Mouse (Mus musculus): ENCODE measurements around the gene Fkbp5.
"Not testable (repeated sequence)": the region's sequence is repeated elsewhere in the genome, so short reads cannot be mapped to it uniquely, and the experiment has no call there.

Fkbp5 gene

DNA sequence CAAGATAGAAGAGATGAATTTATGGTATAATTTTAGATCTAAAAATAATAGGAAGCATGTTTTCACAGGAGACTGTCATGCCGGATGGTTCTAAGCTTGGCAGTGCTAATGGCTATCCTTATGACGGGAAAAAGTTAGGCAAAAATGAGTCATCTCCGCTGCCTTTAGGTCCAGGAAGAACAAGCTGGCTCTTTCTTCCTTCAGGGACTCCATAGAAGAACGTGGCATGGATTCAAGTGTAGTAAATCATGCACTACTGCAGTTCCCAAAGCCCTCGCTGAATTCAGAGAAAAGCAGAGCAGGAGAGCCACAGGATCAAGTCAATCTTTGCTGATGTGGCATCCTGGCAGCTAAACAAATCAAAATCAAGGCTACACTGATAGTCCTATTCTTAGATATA, 102.1 kb downstream of the Fkbp5 start:
- no peak for DNase-seq

- DNase-seq: no peak
Observed at GRCm38 (mm10) chr17:28411381-28411960, 105.9 kb downstream of the Fkbp5 start.

GRCm38 (mm10) chr17:28410731-28411130, 106.6 kb downstream of the Fkbp5 start:
- DNase-seq: no peak

GRCm38 (mm10) chr17:28408251-28408918, 108.9 kb downstream of the Fkbp5 start:
- DNase-seq: no peak

DNA sequence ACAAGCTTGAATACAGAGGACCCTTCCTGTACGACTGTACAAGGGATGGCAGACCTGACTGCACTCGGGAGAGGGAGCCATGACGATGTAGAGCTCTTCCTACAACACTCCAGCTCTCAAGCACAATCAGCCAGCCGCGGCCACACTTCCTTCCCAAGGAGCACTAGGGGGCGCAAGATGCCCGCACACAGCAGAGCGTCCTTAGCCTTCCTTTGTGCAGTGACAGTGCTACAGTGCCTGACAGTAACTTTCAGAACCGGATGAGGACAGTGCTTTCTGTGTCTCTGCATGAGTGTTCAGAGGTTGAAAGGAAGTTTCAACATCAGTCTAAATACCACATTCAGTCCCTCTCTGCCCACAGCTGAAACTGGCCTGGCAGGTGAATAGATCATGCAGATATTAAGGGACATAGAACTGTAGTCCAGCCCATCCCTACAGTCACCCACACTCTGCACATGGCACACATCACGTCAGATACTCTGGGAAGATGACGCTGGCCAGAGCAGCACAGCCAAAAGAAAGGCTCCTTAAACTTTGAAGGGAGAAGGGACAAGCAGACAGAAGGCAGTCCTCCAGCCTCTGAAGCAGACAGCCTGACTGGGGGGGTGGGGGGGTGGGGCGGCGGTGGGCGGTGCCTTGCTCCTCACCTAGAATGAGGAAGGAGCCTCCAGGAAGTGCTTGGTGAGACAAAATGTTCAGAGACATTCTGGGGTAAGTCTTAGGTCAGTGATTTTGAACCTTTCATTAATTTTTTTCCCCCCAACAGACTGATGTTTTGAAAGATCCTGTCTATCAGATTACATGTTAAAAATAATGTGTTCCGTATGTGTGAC, 109.7 kb downstream of the Fkbp5 start:
- peak; percentile 79 for DNase-seq

DNA sequence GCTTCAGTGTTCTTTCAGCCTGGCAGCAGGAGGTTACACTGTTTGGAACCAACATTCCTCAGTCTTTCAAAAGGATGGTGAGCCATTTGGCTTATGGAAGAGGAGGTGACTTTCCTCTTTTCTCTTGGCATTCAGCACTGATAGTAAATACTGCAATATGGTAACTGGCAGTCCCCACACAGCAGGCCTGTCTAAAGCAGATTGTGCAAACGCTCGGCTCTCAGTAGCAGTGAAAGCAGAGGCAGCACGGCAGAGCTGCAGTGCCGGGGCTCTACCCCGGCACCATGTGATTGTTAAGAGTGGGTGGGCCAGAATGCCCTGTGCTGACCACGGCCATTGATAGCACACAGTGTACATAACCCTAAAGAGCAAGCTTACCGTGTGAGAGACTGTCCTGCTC, 110.9 kb downstream of the Fkbp5 start:
- no peak for DNase-seq

- not testable (repeated sequence) for DNase-seq
Observed at GRCm38 (mm10) chr17:28404745-28405144, 112.6 kb downstream of the Fkbp5 start.

GRCm38 (mm10) chr17:28404301-28404700, 113.0 kb downstream of the Fkbp5 start:
- no peak for DNase-seq

DNA sequence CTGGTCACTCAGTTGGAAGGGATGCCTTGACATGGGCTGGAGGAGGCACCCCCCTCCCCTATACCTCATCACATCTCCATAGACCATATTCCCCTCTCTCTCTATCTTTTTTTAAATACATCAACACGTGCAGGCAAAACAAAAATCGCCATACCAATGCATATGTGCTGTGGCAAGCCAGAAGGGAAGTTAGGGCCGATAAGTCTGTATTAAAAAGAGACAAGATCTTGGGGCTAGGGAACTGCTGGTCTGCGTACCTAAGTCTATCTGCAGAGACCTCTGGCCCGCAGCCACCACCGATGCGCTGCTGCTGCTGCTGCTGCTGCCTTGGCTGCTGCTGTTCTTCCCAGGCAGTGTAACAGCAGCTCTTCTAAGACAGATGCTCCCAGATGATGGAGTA, 122.3 kb downstream of the Fkbp5 start:
- no peak for DNase-seq

GRCm38 (mm10) chr17:28394051-28394765, 123.1 kb downstream of the Fkbp5 start:
- DNase-seq: no peak

GRCm38 (mm10) chr17:28391568-28392432, 125.5 kb downstream of the Fkbp5 start:
- no peak for DNase-seq

DNA sequence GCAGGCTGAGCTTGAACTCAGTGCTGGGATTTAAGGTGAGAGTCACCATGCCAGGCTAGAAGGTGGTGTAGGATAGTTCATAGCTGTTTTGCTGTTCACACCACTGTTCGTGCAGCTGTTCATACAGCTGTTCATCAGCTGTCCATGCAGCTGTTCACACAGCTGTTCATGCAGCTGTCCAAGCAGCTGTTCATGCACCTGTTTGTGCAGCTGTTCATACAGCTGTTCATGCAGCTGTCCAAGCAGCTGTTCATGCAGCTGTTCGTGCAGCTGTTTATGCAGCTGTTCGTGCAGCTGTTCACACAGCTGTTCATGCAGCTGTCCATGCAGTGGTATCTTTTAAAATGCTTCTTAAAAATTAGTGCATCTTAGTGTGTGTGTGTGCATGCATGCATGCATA, 128.8 kb downstream of the Fkbp5 start:
- no peak for DNase-seq

DNA sequence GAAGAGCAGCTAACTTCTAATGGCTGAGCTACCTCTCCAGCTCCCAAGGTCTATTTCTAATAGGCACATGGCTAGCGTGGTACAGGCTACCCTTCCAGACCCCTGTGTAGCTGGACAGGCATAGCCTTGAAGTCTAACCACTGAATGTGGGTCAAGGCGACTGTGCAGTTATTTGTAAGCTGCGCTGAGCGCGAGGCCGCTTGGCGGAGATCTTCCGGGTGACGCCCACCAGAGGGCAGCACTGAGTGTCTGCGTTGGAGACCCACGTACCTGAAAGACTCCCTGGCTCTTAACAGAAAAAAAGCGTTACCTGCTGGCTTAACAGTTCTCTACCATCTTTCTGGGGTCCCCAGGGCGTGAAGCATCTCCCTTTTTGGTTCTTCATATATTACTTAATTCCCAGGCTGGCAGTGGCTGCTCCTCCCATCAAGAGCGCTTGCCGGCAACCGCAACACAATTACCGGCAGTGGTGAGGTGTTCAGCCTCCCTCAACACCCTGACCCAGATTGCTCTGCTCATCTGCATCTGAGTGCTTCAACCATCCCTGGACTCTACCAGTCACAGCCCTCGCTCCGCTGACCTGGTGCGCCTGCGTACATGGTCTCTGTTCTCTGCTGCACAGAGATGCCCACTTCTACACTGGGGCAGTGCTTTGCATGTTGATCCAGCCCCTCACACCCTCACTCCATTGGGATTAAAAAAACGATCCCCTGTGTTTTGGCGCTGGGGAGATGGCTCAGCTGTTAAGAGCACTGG, 131.0 kb downstream of the Fkbp5 start:
- peak; percentile 86 for DNase-seq

DNA sequence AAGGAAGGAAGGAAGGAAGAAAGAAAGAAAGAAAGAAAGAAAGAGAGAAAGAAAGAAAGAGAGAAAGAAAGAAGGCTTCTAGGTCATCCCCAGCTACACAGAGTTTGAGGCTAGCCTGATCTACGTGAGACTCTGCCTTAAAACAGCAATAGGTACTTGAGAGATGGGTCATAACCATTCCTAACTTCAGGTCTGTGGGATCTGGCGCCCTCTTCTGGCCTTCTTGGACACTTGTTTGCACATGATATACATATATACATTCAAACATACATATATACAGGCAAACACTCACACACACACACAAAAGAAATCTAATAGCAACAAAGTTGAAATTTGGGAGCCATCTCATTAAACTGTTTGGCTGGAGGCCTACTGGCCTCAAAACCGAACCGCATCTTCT, 133.0 kb downstream of the Fkbp5 start:
- no peak for DNase-seq

DNA sequence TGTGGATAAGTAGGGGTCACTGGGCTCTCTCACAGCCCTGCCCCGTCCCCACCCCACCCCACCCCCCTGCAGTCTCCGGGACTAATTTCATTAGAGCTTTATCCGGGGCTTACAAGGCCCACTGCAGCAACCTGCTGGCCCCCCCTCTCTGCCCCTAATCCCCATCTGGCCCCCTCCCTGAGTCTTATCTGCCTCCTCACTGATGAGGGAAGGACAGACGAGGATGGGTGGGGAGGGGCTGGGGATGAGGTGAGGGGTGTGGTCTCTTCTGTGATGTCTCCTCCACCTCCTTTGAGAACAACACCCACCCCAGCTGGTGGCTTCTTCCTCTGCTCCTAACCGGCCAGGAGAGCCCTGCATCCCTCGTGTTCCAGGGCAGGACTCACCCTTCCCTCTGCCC, 137.1 kb downstream of the Fkbp5 start:
- no peak for DNase-seq

DNA sequence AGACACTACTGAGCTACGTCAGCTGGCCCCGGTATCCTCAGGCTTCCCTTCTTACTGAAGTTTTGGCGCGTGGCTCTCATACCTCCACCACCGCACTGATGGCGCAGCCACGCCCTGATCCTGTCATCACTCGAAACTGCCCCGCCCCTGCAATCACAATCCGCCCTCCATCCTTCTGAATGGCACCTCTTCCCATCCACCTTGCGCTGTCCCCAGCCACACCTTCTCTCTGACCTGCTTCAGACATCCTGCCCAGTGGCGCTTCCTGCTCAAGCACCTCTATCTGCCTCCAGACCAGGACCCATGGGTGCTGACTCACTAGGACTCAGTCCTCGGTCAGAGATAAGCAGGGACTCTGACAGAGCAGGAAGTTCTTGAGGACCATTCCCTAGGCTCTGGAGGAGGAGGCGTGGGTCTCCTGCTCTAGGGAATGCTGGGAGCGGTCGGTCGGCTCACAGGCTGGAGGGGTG, 141.7 kb downstream of the Fkbp5 start:
- DNase-seq: no peak

GRCm38 (mm10) chr17:28374494-28374893, 142.8 kb downstream of the Fkbp5 start:
- DNase-seq: no peak

GRCm38 (mm10) chr17:28373821-28374220, 143.5 kb downstream of the Fkbp5 start:
- no peak for DNase-seq

GRCm38 (mm10) chr17:28371941-28372340, 145.4 kb downstream of the Fkbp5 start:
- no peak for DNase-seq

DNA sequence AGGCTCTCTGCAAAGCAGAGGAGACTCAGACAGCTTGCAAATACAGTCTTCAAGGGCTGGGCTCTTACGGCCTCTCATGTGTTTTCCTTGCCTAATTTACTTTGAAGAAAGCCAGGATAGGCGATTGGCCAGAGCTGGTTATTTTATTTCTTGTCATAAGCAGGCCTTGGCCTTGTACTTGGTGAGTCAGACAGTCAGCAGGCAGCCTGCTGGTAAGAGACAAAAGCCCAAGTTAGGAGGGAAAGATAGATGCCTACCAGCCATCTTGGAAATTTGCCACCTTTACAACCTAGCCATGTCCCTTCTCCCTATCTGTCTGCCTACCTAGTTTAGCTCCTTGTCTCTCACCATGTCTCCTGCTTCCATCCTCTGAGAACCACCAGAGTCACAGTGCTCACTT, 146.0 kb downstream of the Fkbp5 start:
- DNase-seq: no peak

DNA sequence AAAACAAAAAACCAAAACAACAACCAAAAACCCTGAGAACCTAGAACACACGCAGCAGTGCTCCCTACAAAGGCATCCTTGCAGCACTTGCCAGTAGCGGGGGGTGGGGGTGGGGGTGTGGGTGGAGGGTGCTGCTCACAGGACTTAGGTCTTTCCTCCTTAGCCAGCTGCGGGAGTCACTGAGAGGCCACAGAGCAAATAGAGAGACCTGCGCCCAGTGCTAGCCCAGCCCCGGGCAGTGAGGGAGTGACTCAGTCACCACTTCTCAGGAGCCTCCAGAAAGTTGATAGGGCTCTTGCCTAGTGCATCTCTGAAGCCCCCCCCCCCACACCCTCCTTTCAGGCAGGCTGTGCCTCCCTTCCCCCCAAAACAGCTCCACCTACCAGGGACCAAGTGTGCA, 148.3 kb downstream of the Fkbp5 start:
- DNase-seq: no peak

- peak; percentile 68 for DNase-seq
Observed at GRCm38 (mm10) chr17:28368449-28368848, 148.9 kb downstream of the Fkbp5 start.
